Mouse (Mus musculus) heart, postnatal 10 days (tissue): ENCODE results near the gene Gm49387. TPM values are rescaled to one million over a fixed set of nuclear protein-coding genes. Genes with fewer than 3 reads are reported as not detected.

ENCODE experiments used
- DNase-seq, 2 experiments: peaks; one replicate each; pipeline ENCODE4 v3.0.0; 2021
- intact Hi-C: fragments of 180-260 bp; cut with DNase I; formaldehyde crosslinking; loops from one replicate; pipeline ENCODE4 v1.15.1; 2025
- total RNA-seq, 2 experiments: library from RNA; stranded (reverse); gene quantifications; 2 replicates each; pipeline ENCODE4 v1.2.3; 2021

Gene Gm49387
- total RNA-seq, 2 experiments from 2014 or later: 1.1 TPM; not detected in 1

DNA sequence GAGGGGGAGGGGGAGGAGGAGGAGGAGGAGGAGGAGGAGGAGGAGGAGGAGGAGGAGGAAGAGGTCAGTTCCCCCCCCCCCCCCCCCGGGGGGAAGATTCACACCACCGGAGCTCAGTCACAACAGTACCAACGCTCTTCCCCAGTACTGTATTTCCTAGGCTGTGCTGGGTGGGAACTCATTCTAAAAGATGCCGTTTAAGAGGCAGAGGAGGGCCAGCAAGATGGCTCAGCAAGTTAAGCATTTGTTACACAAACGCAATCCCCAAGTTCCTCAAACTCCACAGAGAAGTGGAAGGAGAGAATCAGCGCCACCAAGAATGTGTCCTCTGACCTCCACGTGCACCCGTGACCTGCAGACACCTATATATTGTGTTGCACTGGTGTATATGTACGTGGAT is 57.6 kb downstream of the Gm49387 start:
- DNase-seq: no peak
- intact Hi-C loops: no loop called here

DNA sequence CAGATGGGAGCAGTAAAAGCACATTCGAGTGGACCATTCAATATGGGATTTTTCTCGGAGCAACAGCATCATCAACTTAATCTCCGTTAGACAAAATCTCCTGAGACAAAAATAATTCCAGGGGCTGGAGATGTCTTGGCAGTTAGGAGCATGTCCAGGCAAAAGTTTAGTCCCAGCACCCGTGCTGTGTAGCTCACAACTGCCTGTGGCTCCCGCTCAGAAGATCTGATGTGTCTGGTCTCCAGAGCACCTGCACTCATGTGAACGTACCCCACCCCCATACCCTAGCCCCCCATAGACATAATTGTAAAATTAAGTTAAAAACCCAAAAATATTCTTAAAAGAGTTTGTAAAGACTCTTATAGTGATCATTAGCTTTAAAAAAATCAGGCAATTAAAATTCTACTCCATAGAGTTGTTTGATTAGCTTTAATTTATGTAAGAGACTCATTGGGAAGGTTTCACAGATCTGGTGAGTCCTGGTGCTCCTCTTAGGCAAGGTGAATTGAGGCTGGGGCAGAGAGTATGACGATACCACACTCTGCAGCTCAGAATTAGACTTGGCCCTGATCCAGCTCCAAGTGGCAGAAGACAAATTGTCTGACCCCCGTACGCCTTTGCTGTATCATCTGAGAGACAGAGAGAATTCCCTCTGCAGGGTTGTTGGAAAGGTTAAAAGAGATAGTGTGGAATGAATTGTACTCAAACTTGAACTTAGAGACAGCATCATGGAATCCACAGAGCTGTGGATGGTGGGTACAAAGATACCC is 62.5 kb downstream of the Gm49387 start:
- peak in 1 of 2 experiments; percentile 31 for DNase-seq

DNA sequence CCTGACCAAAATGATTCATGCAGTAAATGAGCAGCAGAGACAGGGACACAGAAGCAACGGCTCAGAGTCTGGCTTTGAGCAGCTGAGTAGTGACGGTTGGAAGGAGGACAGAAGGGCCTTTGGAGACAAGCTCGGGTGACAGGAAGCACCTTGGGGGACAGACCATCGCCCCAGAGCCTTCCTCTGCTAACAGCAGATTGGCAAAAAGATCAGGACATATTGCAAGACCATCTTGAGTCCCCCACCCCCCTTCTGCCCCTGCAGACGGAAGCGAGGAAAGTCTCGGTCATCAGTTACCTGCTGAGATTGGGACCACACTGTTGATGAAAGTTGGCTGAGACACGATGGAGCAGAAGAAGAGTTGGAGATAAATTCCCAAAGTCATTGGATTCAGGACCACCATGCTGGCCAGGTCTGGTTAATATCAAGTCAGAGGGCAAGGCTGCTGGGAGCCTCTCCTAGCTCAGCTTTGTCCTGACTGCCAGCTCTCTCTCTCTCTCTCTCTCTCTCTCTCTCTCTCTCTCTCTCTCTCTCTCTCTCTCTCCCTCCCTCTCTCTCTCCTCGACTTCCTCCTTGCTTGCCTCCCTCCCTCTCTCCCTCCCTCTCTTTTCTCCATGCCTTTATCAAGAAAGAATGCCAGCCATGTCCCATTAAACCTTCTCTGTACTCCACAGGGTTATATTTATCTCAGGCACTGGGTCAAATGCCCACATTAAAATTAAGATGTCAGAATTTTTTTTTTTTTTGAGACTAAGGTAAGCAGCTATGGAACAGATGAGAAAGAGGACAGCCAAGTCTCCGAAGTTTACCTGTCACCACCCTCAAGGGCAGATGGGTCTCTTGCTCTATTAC is 63.6 kb downstream of the Gm49387 start:
- DNase-seq: peak in 1 of 2 experiments; percentile 35
- intact Hi-C loops: no loop called here

More for the DNA sequence above, 62.5 kb downstream of the Gm49387 start:
- intact Hi-C loops: no loop called here

DNA sequence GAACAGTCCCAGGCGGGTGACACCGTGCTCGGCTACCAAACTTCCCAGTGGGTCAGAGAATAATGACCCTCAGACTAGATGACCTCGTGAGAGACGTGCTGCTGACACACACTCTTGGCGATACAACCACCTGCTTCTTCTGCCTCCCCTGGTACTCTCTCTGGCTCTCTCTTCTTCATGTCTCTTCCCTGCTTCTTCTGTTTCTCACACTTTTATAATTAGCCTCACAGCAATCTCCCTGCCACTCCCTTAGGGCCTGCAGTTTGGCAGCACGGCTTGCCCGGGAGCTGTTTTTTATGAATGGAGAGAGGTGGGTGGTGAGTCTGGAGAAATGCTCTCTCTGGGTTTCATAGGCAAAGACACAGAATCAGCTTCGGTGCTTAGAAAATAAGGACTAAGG is 64.8 kb downstream of the Gm49387 start:
- DNase-seq: peak in 1 of 2 experiments; percentile 40
- intact Hi-C loops: no loop called here

DNA sequence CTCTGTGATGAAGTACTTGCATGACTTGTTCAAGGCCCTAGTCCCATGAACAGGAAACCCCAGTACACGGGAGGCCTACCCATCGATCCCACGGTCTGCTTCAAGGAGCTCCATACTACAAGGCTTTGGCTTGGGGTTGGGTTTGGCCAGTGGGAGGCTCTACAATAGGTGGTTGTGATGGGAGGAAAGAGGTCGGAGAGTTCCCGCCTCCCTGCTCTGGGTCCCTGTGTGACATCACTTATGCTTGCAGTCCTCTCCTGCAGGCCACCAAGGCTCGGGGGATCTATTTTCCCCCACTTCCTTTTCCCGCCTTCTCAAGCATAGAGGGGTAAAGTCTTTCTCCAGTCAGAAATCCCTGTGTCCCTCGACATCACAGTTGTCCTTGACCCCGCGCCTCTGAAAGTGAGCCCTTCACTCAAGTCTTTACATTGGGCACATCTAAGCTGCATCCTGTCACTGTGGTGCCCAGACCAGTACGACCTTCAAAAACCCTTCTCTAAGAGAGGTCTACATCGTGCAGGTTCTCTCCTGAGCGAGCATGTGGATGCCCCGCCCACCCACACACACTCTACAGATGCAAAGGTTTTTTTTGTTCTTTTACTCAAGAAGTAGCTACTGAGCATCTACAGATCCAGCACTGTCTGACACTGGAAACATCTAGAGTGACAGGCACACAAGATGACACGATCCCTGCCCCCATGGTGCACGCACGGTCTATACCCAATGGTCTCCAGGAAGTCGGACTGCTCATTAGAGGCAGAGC is 65.6 kb downstream of the Gm49387 start:
- no peak for DNase-seq
- intact Hi-C loops: no loop called here

DNA sequence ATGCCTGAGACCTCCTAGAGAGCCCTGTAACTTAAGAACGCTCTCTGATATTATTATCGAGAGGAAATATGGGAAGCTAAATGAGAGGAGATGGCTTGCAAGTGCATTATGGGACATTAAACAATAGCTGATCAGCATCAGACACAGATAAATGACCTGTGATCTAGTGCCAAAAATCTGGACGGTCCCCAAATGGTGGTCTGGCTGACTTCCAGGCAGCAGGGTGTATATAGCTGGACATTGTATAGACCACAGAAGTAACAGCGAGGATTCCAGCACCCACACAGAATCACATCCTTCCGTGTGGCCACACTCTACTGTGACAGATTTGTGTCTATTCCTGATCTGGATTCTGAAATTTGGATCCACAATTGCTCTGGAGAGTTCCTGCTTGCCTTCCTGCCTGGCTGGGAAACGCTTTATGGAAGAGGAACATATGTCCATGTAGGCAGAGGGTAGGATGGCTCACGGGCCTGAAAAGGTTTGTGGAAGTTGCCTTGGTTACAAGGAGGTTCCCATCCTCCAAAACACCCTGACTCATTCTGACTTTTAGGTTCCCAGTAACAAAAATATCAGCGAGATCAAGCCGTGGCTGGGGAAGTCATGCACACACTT is 68.0 kb downstream of the Gm49387 start:
- DNase-seq: peak in 1 of 2 experiments; percentile 1
- intact Hi-C loops: no loop called here

DNA sequence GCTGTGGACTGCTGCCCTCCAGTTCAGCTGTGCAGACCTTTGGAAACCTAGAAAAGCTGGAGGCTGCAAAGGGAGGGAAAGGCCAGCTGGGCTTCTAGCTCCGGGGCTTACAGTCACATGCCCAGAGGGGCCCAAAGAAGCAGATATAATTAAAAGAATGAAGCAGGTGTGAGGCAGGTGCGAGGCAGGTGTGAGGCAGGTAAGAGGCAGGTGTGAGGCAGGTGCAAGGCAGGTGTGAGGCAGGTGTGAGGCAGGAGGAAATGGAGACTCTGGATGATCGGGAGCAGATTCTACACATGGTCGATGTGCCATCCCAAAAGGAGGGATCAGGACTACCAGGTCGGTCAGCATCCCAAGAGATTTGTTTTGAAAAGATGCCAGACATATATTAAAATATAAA is 69.3 kb downstream of the Gm49387 start:
- intact Hi-C loops: no loop called here
- peak in 1 of 2 experiments; percentile 0 for DNase-seq

DNA sequence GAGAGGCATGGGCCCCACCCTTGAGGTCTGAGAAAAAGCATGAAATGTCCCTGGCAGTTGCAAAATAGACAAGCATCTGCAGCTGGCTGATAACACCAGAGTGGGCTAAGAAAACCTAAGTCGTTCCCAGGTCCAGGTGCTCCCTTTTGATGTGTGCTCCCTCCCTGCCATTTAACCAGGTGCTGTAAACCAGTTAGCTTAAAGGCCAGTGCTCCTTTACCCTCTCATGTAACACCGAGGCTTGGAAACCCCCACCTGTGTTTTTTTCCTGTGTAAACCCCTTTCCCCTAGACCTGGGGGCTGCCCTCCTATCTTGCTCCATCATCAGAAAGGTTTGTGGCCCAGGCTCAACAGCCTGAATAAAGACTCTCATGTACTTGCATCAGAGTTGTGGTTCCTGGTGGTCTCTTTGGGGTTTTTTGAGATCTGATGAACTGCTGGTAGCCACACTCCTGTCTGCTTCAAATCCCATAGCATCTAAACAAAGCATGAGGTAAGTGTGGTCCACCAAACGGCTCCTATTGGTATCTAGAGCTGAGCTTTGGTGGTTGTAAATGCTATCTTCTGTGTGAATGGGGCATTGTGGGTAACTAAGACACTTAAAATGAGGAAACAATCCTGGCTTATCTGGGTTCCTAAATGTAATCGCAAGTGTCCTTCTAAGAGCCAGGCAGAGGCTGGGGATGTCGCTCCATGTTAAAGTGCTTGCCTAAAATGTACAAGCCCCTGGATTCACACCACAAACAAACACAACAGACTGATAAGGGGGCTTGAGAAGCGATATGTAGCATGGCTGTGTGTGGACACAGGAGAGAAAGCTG is 70.3 kb downstream of the Gm49387 start:
- DNase-seq: no peak
- intact Hi-C loops: no loop called here

DNA sequence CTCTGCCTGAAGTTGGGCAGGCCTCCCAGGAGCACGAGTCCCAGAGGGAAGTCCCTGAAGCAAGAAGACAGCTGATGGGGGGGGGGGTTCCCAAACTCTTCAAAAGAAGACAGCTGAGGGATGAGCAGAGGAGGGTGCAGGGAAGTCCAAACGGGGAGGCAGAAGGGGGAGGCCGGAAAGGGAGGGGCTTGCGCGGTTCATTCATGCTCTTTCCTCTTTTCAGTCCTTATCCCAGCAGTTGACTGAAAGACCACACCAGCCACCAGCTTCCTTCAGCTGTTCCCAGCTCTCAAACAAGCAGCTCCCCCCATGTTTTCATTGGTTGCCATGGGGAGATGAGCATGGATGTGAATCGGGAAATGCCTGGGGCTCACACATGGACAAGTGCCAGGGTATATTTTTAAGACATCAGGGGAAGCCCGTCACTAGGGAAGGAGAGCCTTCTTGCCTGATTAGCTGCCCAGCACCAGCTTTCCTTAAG is 71.5 kb downstream of the Gm49387 start:
- DNase-seq: peak; percentile 59 to 73
- intact Hi-C loops: no loop called here

DNA sequence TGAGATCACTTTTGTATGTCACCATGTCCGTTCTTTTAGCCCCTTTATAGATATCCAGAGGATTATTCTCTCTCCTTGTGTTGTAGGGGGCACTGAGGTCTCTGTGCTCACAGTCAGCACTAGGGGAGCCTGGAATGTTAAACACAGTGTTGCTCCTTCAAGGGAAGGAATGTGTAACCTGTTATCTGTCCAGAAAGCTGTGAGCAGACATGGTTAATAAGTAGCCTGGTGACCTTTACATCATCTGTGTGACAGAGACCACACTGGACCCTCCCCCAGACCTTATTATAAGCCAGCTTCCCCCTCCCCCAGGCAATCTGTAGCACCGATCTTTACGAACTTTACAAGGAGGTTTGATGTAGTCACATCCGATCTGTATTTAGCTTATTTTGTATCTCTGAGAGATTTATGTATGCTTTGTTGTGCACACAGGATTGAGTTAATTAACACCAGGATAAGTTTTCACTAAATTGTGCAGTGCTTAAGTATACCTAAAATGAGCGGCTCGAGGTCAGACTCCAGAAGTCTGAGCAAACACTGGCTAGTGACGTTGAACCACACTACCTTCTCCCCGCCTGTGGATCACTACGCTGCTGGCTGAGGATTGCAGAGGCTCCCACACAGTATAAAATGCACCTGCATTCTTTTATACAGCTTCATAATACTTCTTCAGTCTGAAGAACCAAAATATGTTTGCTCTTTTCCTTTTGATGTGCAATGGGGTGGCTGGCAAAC is 75.0 kb downstream of the Gm49387 start:
- DNase-seq: no peak
- intact Hi-C loops: no loop called here

DNA sequence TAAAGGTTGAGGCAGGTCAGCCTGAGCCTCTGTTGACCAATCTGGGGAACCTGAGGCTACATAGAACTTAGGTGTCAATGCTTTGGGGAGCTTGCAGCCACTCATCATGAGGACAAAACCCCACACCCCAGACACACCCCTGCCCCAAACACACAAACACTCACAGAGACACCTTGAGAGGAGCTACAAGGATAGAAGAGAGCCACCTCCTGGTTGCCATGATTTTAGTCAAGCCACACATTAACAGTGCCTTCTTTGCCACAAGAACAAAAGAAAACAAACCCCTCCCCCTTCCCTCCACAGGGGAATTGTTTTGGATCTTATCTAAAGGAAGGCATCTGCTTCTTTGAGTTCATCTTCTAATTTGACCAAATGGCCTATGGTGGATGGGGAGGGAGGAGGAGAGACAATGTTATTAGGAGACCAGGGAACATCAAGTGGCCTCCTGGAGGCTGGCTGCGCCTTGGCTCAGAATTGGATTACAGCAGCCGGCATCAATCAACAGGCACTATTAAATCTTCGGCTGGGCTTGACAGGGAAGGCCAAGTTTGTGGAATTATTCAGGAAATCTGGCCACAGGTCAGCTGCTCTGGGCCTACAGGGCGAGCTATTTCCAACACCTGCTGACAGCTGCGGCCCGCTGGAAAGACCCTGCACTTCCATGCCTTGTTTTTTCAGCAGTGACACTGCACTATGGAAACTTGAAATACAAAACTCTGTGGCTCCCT is 76.1 kb downstream of the Gm49387 start:
- intact Hi-C loops: no loop called here
- peak; percentile 84 to 86 for DNase-seq

DNA sequence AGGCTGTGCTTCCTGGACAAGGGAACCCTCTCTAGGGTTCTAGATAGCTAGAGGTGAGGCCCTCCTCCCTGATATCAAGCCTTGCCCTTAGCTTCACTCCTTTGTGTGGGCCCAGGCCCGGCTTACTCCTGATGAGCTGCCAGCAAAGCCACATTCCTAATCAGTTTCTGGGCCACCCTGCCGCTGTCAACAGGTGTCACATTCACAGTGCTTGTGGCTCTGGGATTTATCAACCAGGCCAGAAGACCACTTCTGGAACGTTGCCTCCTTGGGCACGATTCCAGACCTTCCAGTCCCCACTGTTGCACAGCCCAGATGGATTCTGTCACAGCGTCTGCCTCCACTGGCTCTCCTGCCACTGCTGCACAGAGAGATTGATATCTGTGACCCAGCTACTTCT is 79.8 kb downstream of the Gm49387 start:
- peak; percentile 91 for DNase-seq
- intact Hi-C loops: no loop called here

DNA sequence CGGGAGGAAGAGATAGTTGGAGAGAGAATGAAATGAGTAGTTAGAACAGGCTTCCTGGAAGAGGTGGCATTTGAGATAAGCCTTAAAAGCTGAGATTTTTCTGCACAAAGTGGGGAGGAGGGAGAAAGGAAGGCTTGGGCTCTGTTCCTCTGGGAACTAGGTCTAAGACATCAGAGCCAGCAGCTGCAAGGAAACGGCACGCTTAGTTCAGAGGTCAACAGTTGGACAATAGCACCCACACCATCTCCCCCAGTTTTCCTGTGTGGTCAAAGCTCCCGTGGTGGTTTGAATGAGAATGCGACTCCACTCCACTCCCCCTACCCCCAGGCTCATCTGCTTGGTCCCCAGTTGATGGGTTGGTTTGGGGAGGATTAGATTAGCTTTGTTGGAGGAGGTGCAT is 81.5 kb downstream of the Gm49387 start:
- intact Hi-C loops: loop anchor here (5.0 kb wide), 1 partner anchor 43 kb away; no protein-coding TSS in a partner anchor
- peak in 1 of 2 experiments; percentile 0 for DNase-seq

DNA sequence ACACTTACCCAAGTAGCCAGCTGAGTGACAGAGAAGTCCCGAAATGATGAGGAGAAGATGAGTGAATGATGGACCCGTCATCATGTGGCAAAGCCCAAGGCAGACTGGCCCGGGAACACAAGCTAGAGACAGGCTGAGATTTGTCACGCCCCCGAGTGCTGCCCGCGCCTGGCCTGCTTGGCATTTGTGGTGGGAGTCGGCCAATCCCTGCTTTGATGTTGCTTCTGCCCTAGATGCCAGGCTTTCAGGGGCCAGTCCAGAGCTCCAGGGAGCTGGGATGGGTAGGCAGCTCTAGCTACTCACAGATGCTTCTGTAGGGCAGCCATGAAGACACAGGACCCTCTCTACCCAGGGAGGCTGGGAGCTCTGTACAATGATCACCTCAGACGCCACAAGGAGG is 82.9 kb downstream of the Gm49387 start:
- DNase-seq: peak in 1 of 2 experiments; percentile 2
- intact Hi-C loops: loop anchor here (5.0 kb wide), 1 partner anchor 45 kb away; no protein-coding TSS in a partner anchor

DNA sequence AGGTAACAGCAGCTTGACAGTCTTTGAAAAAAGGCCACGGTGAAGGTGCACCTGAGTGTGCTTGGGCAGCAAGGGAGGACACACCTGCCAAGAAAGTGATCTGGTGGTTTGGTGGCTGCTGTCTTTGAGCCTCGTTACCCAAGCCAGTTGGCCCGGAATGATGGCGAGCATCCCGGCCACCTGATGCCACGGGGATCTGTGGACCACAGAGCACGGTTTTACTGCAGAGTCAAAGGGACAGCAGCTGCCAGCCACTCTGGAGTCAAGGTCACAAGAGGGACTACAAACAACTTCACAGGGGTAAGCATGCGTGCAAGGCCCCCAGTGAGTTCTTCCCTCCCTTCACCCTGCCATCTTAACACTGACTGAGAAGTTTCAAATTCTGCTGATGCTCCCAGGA is 83.4 kb downstream of the Gm49387 start:
- intact Hi-C loops: loop anchor here (5.0 kb wide), 1 partner anchor 45 kb away; no protein-coding TSS in a partner anchor
- DNase-seq: peak in 1 of 2 experiments; percentile 11

DNA sequence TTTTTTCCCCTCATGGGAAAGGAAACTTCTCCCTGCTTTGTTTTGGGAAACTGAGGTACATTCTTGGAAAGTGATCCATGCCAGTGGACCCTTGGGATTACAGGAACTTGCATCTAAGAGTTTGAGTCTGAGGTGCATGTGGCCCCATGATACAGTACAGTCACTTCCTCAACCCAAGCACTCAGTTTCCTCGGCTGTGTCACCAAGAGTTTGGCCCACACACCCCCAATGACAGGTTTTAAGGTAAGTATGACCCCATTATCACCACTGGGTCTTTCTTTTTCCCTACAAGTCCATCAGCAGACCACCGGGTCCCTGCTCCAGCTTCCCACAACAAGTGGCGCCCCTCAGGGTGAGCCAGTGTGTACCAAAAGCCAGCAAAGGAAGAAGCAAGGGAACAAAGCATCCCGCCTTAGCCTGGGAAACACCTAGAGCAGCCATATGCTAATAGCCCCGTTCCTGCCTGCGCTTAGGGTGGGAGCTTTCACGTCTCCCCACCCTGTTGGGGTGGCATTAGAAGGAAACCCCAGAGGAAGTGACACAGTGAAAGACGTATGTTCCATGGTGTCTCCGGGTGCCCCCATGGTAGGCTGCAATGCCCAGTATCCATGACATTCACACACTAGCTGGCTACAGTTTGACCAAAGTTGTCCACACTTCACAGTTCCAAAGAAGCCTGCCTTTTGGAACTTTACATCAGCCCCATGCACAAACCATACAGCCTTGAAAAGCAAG is 84.0 kb downstream of the Gm49387 start:
- intact Hi-C loops: loop anchor here (5.0 kb wide), 1 partner anchor 46 kb away; no protein-coding TSS in a partner anchor
- DNase-seq: peak in 1 of 2 experiments; percentile 0

DNA sequence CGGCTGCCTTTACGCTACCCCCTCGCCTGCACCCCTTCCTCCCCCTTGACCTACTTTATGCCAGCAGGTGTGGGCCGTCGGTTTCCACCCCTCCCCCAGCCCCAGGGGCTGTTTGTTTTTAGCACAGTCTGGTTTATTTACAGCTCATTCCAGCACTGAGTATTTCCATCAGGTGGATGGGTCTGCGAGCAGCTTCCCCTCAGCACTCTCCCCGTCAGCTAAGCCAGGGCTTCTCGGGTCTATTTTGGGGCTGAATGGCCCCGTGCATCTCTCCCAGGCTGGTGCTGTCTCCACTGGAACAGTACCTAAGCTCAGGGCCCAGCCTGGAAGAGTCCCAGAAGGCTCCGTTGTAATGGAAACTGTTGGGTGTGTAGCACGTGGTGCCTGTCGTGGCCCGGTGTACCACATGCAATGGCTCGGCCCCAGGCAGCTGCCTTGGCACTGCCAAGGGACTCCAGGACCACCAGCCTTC is 84.7 kb downstream of the Gm49387 start:
- intact Hi-C loops: loop anchor here (5.0 kb wide), 1 partner anchor 46 kb away; no protein-coding TSS in a partner anchor

More for the DNA sequence above, 84.7 kb downstream of the Gm49387 start:
- peak in 1 of 2 experiments; percentile 37 for DNase-seq
